Mouse (Mus musculus) MEL (cell line): Measurements from ENCODE around the gene Zkscan5. TPM values are rescaled to one million over a fixed set of nuclear protein-coding genes. Genes with fewer than 3 reads are reported as not detected.

ENCODE experiments used
- DNase-seq: peaks from one replicate; pipeline ENCODE4 v3.0.0; 2011; ENCODE audit warnings: low read depth, low spot score
- H3K27ac ChIP-seq: 2 replicates; pipeline ENCODE4 v1.5.1; 2012; ENCODE audit warnings: low read depth, mild to moderate bottlenecking, control low read depth, low read length, moderate library complexity; ENCODE audit not compliant: control insufficient read depth
- H3K27me3 ChIP-seq, 2 experiments: fragments of 150-350 bp in 1 of 2; sonication (generic) in 1 of 2; 2 replicates each; pipeline ENCODE4 v1.6.1; 2012; ENCODE audit warnings: low read length in 2 of 2, mild to moderate bottlenecking in 2 of 2, improper control_type of control experiment in 1 of 2, moderate library complexity in 1 of 2; ENCODE audit not compliant: insufficient read depth in 2 of 2, control insufficient read depth in 1 of 2
- H3K36me3 ChIP-seq, 2 experiments: 2 replicates each; pipeline ENCODE4 v1.6.1; 2012 to 2014; ENCODE audit warnings: low read length in 2 of 2, improper control_type of control experiment in 1 of 2, inconsistent platforms in 1 of 2, mild to moderate bottlenecking in 1 of 2; ENCODE audit not compliant: insufficient read depth in 2 of 2, control insufficient read depth in 1 of 2
- H3K4me1 ChIP-seq, 2 experiments: fragments of 150-350 bp in 1 of 2; sonication (generic) in 1 of 2; 2 replicates each; pipeline ENCODE4 v1.6.1; 2012; ENCODE audit warnings: low read length in 2 of 2, improper control_type of control experiment in 1 of 2, mild to moderate bottlenecking in 1 of 2; ENCODE audit not compliant: insufficient read depth in 2 of 2, control insufficient read depth in 1 of 2
- H3K4me3 ChIP-seq, 2 experiments: fragments of 150-350 bp in 1 of 2; sonication (generic) in 1 of 2; 2 replicates each; pipeline ENCODE4 v1.5.1; 2012; ENCODE audit warnings: low read depth in 2 of 2, low read length in 2 of 2, mild to moderate bottlenecking in 2 of 2, moderate library complexity in 2 of 2, control low read depth in 1 of 2, improper control_type of control experiment in 1 of 2; ENCODE audit not compliant: control insufficient read depth in 1 of 2, insufficient read depth in 1 of 2
- H3K79me2 ChIP-seq: 2 replicates; pipeline ENCODE4 v1.6.1; 2012; ENCODE audit warnings: mild to moderate bottlenecking, low read length, moderate library complexity; ENCODE audit not compliant: control insufficient read depth, poor library complexity, insufficient read depth
- H3K9ac ChIP-seq: 2 replicates; pipeline ENCODE4 v1.6.1; 2012; ENCODE audit warnings: low read depth, mild to moderate bottlenecking, control low read depth, low read length, moderate library complexity; ENCODE audit not compliant: control insufficient read depth, poor library complexity, severe bottlenecking
- H3K9me3 ChIP-seq: fragments of 150-350 bp; sonication (generic); replicated peaks from 2 replicates; pipeline ENCODE4 v1.6.1; 2012; ENCODE audit warnings: mild to moderate bottlenecking, low read length, improper control_type of control experiment, moderate library complexity; ENCODE audit not compliant: insufficient read depth
- CHD1 ChIP-seq: IDR thresholded peaks from 2 replicates; pipeline ENCODE4 v1.6.1; 2012; ENCODE audit warnings: low read depth, mild to moderate bottlenecking, inconsistent platforms, low read length, improper control_type of control experiment
- ELF1 ChIP-seq: IDR thresholded peaks from 2 replicates; pipeline ENCODE4 v1.6.1; 2014; ENCODE audit warnings: low read depth, mild to moderate bottlenecking, inconsistent platforms, low read length, improper control_type of control experiment, moderate library complexity
- ETS1 ChIP-seq: IDR thresholded peaks from 2 replicates; pipeline ENCODE4 v1.6.1; 2012; ENCODE audit warnings: low read depth, mild to moderate bottlenecking, inconsistent platforms, low read length, improper control_type of control experiment, moderate library complexity
- GATA1 ChIP-seq: IDR thresholded peaks from 2 replicates; pipeline ENCODE4 v1.6.1; 2011; ENCODE audit warnings: low read depth, low read length, improper control_type of control experiment
- MAFK ChIP-seq: IDR thresholded peaks from 2 replicates; pipeline ENCODE4 v1.6.1; 2011; ENCODE audit warnings: low read depth, mild to moderate bottlenecking, low read length, improper control_type of control experiment, borderline replicate concordance
- MAX ChIP-seq: IDR thresholded peaks from 2 replicates; pipeline ENCODE4 v1.6.1; 2011; ENCODE audit warnings: low read length, improper control_type of control experiment
- NELFE ChIP-seq: IDR thresholded peaks from 2 replicates; pipeline ENCODE4 v1.6.1; 2011; ENCODE audit warnings: low read depth, low read length, improper control_type of control experiment
- POLR2A ChIP-seq, 2 experiments: IDR thresholded peaks; 2 replicates each; pipeline ENCODE4 v1.6.1; 2011 to 2012; ENCODE audit warnings: low read length in 2 of 2, mild to moderate bottlenecking in 2 of 2, control low read depth in 1 of 2, improper control_type of control experiment in 1 of 2, low read depth in 1 of 2, moderate library complexity in 1 of 2; ENCODE audit not compliant: control insufficient read depth in 1 of 2, insufficient read depth in 1 of 2, poor library complexity in 1 of 2
- POLR2AphosphoS2 ChIP-seq: IDR thresholded peaks from 2 replicates; pipeline ENCODE4 v1.6.1; 2011; ENCODE audit warnings: low read length, improper control_type of control experiment
- RCOR1 ChIP-seq: IDR thresholded peaks from 2 replicates; pipeline ENCODE4 v1.6.1; 2012; ENCODE audit warnings: low read depth, mild to moderate bottlenecking, inconsistent platforms, low read length, improper control_type of control experiment
- TAL1 ChIP-seq: IDR thresholded peaks from 2 replicates; pipeline ENCODE4 v1.6.1; 2012; ENCODE audit warnings: mild to moderate bottlenecking, inconsistent platforms, low read length, moderate library complexity, mixed read lengths
- TBP ChIP-seq: IDR thresholded peaks from 2 replicates; pipeline ENCODE4 v1.8.0; 2011; ENCODE audit warnings: low read depth, low read length, improper control_type of control experiment
- TCF12 ChIP-seq: IDR thresholded peaks from 2 replicates; pipeline ENCODE4 v1.6.1; 2014; ENCODE audit warnings: low read depth, mild to moderate bottlenecking, inconsistent platforms, low read length, improper control_type of control experiment, moderate library complexity
- ZC3H11A ChIP-seq: IDR thresholded peaks from 2 replicates; pipeline ENCODE4 v1.6.1; 2012; ENCODE audit warnings: low read depth, mild to moderate bottlenecking, inconsistent platforms, low read length, improper control_type of control experiment
- polyA plus RNA-seq, 2 experiments: library from polyadenylated mRNA; stranded (reverse) in 1 of 2; unstranded in 1 of 2; fragments of >175 nt in 1 of 2; fragments of >200 nt in 1 of 2; gene quantifications; 2 replicates each; pipeline versions ENCODE4 v1.2.1 to v1.2.4; 2012; ENCODE audit warnings: low replicate concordance in 2 of 2, low read depth in 1 of 2; ENCODE audit not compliant: insufficient read length in 2 of 2, insufficient read depth in 1 of 2, missing spikeins in 1 of 2
- total RNA-seq: library from RNA; depleted of rRNA; stranded (reverse); fragments of 300-350 nt; gene quantifications from 2 replicates; pipeline ENCODE4 v1.2.3, GENCODE M21; 2012

The Zkscan5 gene
- total and polyA plus RNA-seq, 3 experiments, result 8.7 to 9.8 TPM; not detected in 1

DNA sequence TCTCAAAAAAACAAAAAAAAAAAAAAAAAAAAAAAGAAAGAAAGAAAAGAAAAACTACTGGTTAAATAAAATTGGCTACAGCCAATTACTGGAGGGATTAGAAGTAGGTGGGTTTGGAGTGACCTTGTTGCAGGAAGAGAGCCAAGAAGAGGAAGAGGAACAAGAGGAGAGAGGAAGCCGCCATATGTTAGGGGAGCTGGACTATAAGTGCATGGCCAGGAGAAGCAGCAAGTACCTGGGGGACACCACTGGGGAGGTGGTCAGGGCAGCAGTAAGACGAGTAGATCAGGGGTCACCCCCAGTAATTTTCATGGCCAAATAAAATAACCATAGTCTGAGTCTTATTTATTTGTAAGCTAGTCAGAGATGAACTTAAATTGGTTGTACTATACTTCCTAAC, 19.1 kb upstream of the Zkscan5 start:
- H3K9ac ChIP-seq, result no peak overlapping the region
- 0 out of 2 replicates have a peak, but pooled peaks have one; percentile 46 for TF ChIP-seq POLR2AphosphoS2
- TF ChIP-seq TAL1, result no peak
- TF ChIP-seq, all 39 proteins: peak for 1
- Histone ChIP-seq H3K4me1 (peaks cover 0 to 14% of the 10 kb centered on the region in 2 experiments; a peak in 3 of 4 replicates), H3K9me3 (no peaks in the 10 kb centered on the region), H3K79me2 (peaks cover 31% of the 10 kb centered on the region), H3K4me3 (no peak overlapping the region), H3K36me3 (peaks cover 10 to 16% of the 10 kb centered on the region in 2 experiments), H3K27me3 (no peaks in the 10 kb centered on the region), H3K27ac (no peak overlapping the region)
- DNase-seq, result no peak

DNA sequence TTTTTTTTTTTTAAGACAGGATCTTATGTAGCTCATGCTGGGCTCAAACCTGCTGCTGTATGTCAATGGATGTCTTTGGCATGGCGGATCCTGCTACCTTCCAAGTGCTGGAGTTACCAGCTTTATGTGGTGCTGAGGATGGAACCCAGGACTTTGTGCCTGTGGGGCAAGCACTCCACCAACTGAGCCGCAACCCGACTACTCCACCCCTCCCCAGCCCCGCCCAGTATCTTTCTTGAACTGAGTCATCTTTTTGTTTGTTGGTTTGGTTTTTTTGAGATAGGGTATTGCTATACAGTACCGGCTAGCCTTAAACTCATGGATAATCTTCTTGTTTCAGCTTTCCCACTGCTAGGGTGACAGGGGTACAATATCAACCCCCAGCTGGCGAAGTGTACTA, 14.9 kb upstream of the Zkscan5 start:
- Histone ChIP-seq H3K9me3 (no peaks in the 10 kb centered on the region), H3K9ac (no peak overlapping the region), H3K27me3 (no peaks in the 10 kb centered on the region), H3K27ac (no peak overlapping the region), H3K4me1 (peaks cover 0 to 20% of the 10 kb centered on the region in 2 experiments; a peak in 3 of 4 replicates), H3K79me2 (peaks cover 45% of the 10 kb centered on the region), H3K4me3 (no peak overlapping the region), H3K36me3 (peaks cover 2 to 22% of the 10 kb centered on the region in 2 experiments)
- no peak for DNase-seq
- TF ChIP-seq POLR2AphosphoS2, result no peak
- TF ChIP-seq MAFK, result no peak
- TF ChIP-seq NELFE, result no peak
- TF ChIP-seq POLR2A (IDR thresholded peaks at IDR 0.05; ENCODE audit: control insufficient read depth in 1 of 2, insufficient read depth in 1 of 2, low read depth in 1 of 2, low read length in 2 of 2, poor library complexity in 1 of 2), result no peak
- TF ChIP-seq MAX, result no peak
- no peak for TF ChIP-seq TCF12
- no peak for TF ChIP-seq TBP

DNA sequence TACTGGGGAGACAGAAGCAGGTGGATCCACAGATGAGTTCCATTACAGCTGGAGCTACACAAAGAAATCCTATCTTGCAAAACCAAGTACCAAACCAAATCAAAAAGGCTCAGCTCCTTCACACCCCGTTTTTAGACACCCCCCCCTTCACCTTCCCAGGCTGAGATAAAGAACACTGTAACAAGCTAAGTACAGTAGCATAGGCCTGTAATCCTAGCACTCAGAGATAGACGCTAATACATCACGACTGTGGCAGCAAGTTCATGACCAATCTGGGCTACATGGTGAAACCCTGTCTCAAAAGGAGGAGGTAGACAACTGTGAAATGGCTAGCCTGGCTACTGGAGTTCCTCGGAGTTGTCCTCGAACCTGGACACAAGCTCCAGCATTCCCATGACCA, 14.0 kb upstream of the Zkscan5 start:
- peaks cover 2 to 22% of the 10 kb centered on the region in 2 experiments; a peak in 3 of 4 replicates for H3K36me3 ChIP-seq
- peaks cover 0 to 20% of the 10 kb centered on the region in 2 experiments; a peak in 3 of 4 replicates for H3K4me1 ChIP-seq
- TF ChIP-seq GATA1 (peak; percentile 31; the same call in 1 of the 2 replicates), POLR2A (IDR thresholded peaks at IDR 0.05; ENCODE audit: control insufficient read depth in 1 of 2, insufficient read depth in 1 of 2, low read depth in 1 of 2, low read length in 2 of 2, poor library complexity in 1 of 2) (0 out of 4 replicates have a peak, but pooled peaks of 1 of the 2 experiments have one; percentile 21), RCOR1 (0 out of 2 replicates have a peak, but pooled peaks have one; percentile 10), ELF1 (no peak), ZC3H11A (no peak), CHD1 (0 out of 2 replicates have a peak, but pooled peaks have one; percentile 12), ETS1 (0 out of 2 replicates have a peak, but pooled peaks have one; percentile 37), TBP (peak; percentile 32; the same call in 1 of the 2 replicates)
- no peaks in the 10 kb centered on the region for H3K27me3 ChIP-seq
- H3K79me2 ChIP-seq, result peaks cover 45% of the 10 kb centered on the region
- H3K27ac ChIP-seq, result peak overlapping the region; percentile 75
- peak overlapping the region; percentile 75 to 81 for H3K4me3 ChIP-seq
- peak; percentile 64 for DNase-seq
- peak overlapping the region; percentile 93 for H3K9ac ChIP-seq
- no peaks in the 10 kb centered on the region for H3K9me3 ChIP-seq
